Mouse (Mus musculus) kidney, embryonic 16.5 days (tissue): Measurements from ENCODE around the gene Rgsl1. TPM values are rescaled to one million over a fixed set of nuclear protein-coding genes. Genes with fewer than 3 reads are reported as not detected.

ENCODE experiments used
- ATAC-seq: fragments of 200-750 bp; cut with Nextera tagmentation; 2 replicates; pipeline ENCODE4 v1.8.0; 2017; ENCODE audit warnings: moderate TSS enrichment; ENCODE audit not compliant: low FRiP score, low TSS enrichment
- H3K27ac ChIP-seq: fragments of 300-500 bp; sonication (generic); 2 replicates; pipeline ENCODE4 v1.5.1; 2014; ENCODE audit warnings: low read length
- H3K27me3 ChIP-seq: fragments of 300-500 bp; sonication (generic); 2 replicates; pipeline ENCODE4 v1.6.1; 2014; ENCODE audit warnings: low read length, control low read depth, mixed read lengths; ENCODE audit not compliant: insufficient read depth
- H3K36me3 ChIP-seq: fragments of 300-500 bp; sonication (generic); 2 replicates; pipeline ENCODE4 v1.6.1; 2014; ENCODE audit warnings: low read length, control low read depth, mixed read lengths; ENCODE audit not compliant: insufficient read depth
- H3K4me1 ChIP-seq: fragments of 300-500 bp; sonication (generic); 2 replicates; pipeline ENCODE4 v1.6.1; 2014; ENCODE audit warnings: low read length, control low read depth, mixed read lengths; ENCODE audit not compliant: insufficient read depth
- H3K4me2 ChIP-seq: fragments of 300-500 bp; sonication (generic); replicated peaks from 2 replicates; pipeline ENCODE4 v1.6.1; 2014; ENCODE audit warnings: low read depth, low read length
- H3K4me3 ChIP-seq: fragments of 300-500 bp; sonication (generic); 2 replicates; pipeline ENCODE4 v1.5.1; 2014; ENCODE audit warnings: mild to moderate bottlenecking, low read length
- H3K9ac ChIP-seq: fragments of 300-500 bp; sonication (generic); replicated peaks from 2 replicates; pipeline ENCODE4 v1.6.1; 2014; ENCODE audit warnings: low read length
- H3K9me3 ChIP-seq: fragments of 300-500 bp; sonication (generic); 2 replicates; pipeline ENCODE4 v1.6.1; 2016; ENCODE audit warnings: low read length, control low read depth
- WGBS: fragments of 180-500 bp; shearing (Covaris S2); extraction: QIAGEN DNeasy Blood & Tissue Kit; methylation state at CpG from one replicate; pipeline ENCODE4 v1.1.7; 2014; 5-methylcytosine and 5-hydroxymethylcytosine counted together
- polyA plus RNA-seq: library from polyadenylated mRNA; unstranded; fragments of >200 nt; fragmentation: Nextera tagmentation; extraction: Ambion mirVana; gene quantifications from 2 replicates; pipeline ENCODE4 v1.2.1, GENCODE M21; 2015

The Rgsl1 gene
- polyA plus RNA-seq, 1 experiment from 2014 or later = not detected

DNA sequence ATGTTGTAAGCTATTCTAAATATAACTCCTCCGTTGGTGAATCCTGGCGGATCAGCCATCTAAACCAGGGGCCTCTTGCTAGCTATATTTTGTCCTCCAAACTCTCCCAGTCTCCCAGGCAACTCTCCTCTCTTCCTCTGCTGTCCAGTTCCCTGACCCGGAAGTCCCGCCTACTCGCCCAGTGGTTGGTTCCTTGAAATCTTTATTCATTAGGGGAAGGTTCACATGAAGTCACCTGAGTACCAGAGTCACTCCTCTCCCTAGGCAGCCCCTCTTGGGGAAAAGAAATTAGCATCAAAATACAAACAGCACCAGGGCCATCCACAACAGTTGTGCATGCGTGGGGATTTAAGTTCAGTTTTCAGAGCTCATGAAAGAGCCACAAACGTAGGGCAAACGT lies 77.6 kb downstream of the Rgsl1 start:
- H3K4me1 ChIP-seq = no peaks in the 10 kb centered on the region
- 58% methylated on average over 8 of the region's 8 CpGs for WGBS
- H3K4me2 ChIP-seq = no peak overlapping the region
- no peak for ATAC-seq
- H3K9ac ChIP-seq = no peak overlapping the region
- no peaks in the 10 kb centered on the region for H3K36me3 ChIP-seq
- no peak overlapping the region for H3K4me3 ChIP-seq
- H3K9me3 ChIP-seq = no peaks in the 10 kb centered on the region
- no peaks in the 10 kb centered on the region for H3K27me3 ChIP-seq
- H3K27ac ChIP-seq = no peak overlapping the region

GRCm38 (mm10) chr1:153764136-153764535 lies 79.8 kb downstream of the Rgsl1 start:
- no peak overlapping the region for H3K9ac ChIP-seq
- 87% methylated on average over 11 of the region's 11 CpGs for WGBS
- no peak overlapping the region for H3K4me2 ChIP-seq
- no peaks in the 10 kb centered on the region for H3K27me3 ChIP-seq
- H3K4me1 ChIP-seq = no peaks in the 10 kb centered on the region
- H3K27ac ChIP-seq = no peak overlapping the region
- H3K9me3 ChIP-seq = no peaks in the 10 kb centered on the region
- no peak overlapping the region for H3K4me3 ChIP-seq
- no peaks in the 10 kb centered on the region for H3K36me3 ChIP-seq
- no peak for ATAC-seq

- 75% methylated on average over 25 of the region's 25 CpGs for WGBS
Observed at GRCm38 (mm10) chr1:153753725-153754464, 90.0 kb downstream of the Rgsl1 start.

GRCm38 (mm10) chr1:153752521-153752920 lies 91.4 kb downstream of the Rgsl1 start:
- Histone ChIP-seq H3K36me3 (no peaks in the 10 kb centered on the region), H3K9me3 (no peaks in the 10 kb centered on the region), H3K4me1 (peaks cover 18% of the 10 kb centered on the region; the same call in 1 of the 2 replicates), H3K9ac (peak overlapping the region; percentile 58), H3K4me3 (peak overlapping the region; percentile 42; the same call in 1 of the 2 replicates), H3K27ac (peak overlapping the region; percentile 65), H3K27me3 (no peaks in the 10 kb centered on the region), H3K4me2 (peak overlapping the region; percentile 53)
- 76% methylated on average over 6 of the region's 6 CpGs for WGBS
- no peak for ATAC-seq

More at GRCm38 (mm10) chr1:153753725-153754464, 90.0 kb downstream of the Rgsl1 start:
- Histone ChIP-seq H3K4me1 (peaks cover 11% of the 10 kb centered on the region; the same call in 1 of the 2 replicates), H3K36me3 (no peaks in the 10 kb centered on the region), H3K9ac (no peak overlapping the region), H3K4me3 (no peak overlapping the region), H3K27me3 (no peaks in the 10 kb centered on the region), H3K27ac (no peak overlapping the region), H3K4me2 (no peak overlapping the region), H3K9me3 (no peaks in the 10 kb centered on the region)
- no peak for ATAC-seq

- Histone ChIP-seq H3K9ac (peak overlapping the region; percentile 58), H3K27ac (peak overlapping the region; percentile 65), H3K4me1 (peaks cover 18% of the 10 kb centered on the region; the same call in 1 of the 2 replicates), H3K4me2 (peak overlapping the region; percentile 53), H3K4me3 (peak overlapping the region; percentile 42), H3K27me3 (no peaks in the 10 kb centered on the region), H3K9me3 (no peaks in the 10 kb centered on the region), H3K36me3 (no peaks in the 10 kb centered on the region)
- WGBS = 26% methylated on average over 13 of the region's 13 CpGs
- ATAC-seq = no peak
Observed at GRCm38 (mm10) chr1:153751763-153752301, 92.1 kb downstream of the Rgsl1 start.

DNA sequence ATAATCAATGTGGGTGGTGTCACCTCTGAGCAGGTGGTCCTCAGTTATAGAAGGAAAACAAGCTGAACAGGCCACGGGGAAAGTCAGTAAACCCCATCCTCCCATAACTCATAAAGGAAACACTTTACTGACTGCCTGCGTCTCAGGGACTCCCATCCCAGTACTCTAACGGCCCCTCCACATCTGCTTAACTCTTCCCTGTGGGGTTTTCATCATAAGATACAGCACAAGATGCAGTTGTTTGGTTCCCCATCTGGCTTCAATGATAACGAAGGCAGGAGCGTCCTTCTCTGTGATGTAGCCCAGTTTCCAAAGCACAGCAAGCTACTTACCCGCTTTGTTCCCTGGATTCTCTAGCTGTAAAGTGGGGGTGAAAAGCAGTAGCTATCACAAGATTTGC lies 93.9 kb downstream of the Rgsl1 start:
- 51% methylated on average over 6 of the region's 6 CpGs for WGBS
- H3K9ac ChIP-seq = peak overlapping the region; percentile 74

GRCm38 (mm10) chr1:153749211-153749801 lies 94.6 kb downstream of the Rgsl1 start, which contains the start of gene Rnasel:
Gene Rnasel (plus strand): TSS chr1:153749426.
- Histone ChIP-seq H3K4me2 (peak within 1 kb of the TSS; percentile 59), H3K9ac (peak within 1 kb of the TSS; percentile 74), H3K4me3 (peak within 1 kb of the TSS; percentile 45), H3K4me1 (peaks cover 18% of the 10 kb centered on the region; the same call in 1 of the 2 replicates), H3K36me3 (no peaks in the 10 kb centered on the region), H3K9me3 (no peaks in the 10 kb centered on the region), H3K27me3 (no peaks in the 10 kb centered on the region), H3K27ac (peak within 1 kb of the TSS; percentile 81)
- WGBS = 3% methylated on average over 18 of the region's 18 CpGs
- ATAC-seq = peak; percentile 72

More for the DNA sequence above, 93.9 kb downstream of the Rgsl1 start:
- H3K4me2 ChIP-seq = peak overlapping the region; percentile 59
- no peaks in the 10 kb centered on the region for H3K27me3 ChIP-seq
- ATAC-seq = no peak
- no peaks in the 10 kb centered on the region for H3K36me3 ChIP-seq
- H3K4me1 ChIP-seq = peaks cover 18% of the 10 kb centered on the region; the same call in 1 of the 2 replicates
- H3K4me3 ChIP-seq = peak overlapping the region; percentile 45
- H3K27ac ChIP-seq = no peak overlapping the region
- H3K9me3 ChIP-seq = no peaks in the 10 kb centered on the region

DNA sequence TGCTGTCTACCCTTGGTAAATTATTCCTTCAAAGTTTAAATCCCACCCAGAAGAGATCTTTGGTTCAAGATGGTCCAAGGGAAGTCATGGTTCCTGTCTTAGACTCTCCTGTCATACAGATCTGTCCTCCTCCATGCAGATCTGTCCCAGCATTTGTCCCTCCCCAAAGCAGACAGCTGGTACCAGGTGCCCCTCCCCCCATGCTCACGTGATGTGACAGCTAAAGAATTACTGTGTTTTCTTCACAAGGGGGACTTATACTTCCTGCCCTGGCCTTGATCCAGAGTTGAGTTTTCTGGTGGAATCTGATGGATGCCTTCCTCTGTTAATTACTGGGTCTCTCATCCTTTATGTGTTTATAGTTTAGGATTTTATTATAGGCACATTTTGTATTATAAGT lies 95.4 kb downstream of the Rgsl1 start:
- Histone ChIP-seq H3K27me3 (no peaks in the 10 kb centered on the region), H3K27ac (peak overlapping the region; percentile 81), H3K9me3 (no peaks in the 10 kb centered on the region), H3K36me3 (0 out of 2 replicates have a peak, but pooled peaks cover 2% of the 10 kb centered on the region), H3K9ac (no peak overlapping the region), H3K4me2 (peak overlapping the region; percentile 59), H3K4me1 (peaks cover 18% of the 10 kb centered on the region; the same call in 1 of the 2 replicates), H3K4me3 (no peak overlapping the region)
- WGBS = 7% methylated on average over 1 of the region's 1 CpGs
- ATAC-seq = peak; percentile 36; the same call in 1 of the 2 replicates

GRCm38 (mm10) chr1:153747861-153748530 lies 95.9 kb downstream of the Rgsl1 start:
- Histone ChIP-seq H3K9me3 (no peaks in the 10 kb centered on the region), H3K27me3 (no peaks in the 10 kb centered on the region), H3K4me2 (peak overlapping the region; percentile 59), H3K4me1 (peaks cover 18% of the 10 kb centered on the region; the same call in 1 of the 2 replicates), H3K27ac (peak overlapping the region; percentile 81), H3K9ac (no peak overlapping the region), H3K36me3 (0 out of 2 replicates have a peak, but pooled peaks cover 2% of the 10 kb centered on the region), H3K4me3 (no peak overlapping the region)
- WGBS = 59% methylated on average over 12 of the region's 12 CpGs
- no peak for ATAC-seq
